Comparison of ENCODE assay signal across 8 mouse cellular contexts in genomic region chr8:71272286-71273150, GRCm38 (mm10). TPM values are rescaled to one million over a fixed set of nuclear protein-coding genes. Genes with fewer than 3 reads are reported as not detected.
DNase-seq lines count a peak whose midpoint lies in the region; ATAC-seq and TF ChIP-seq lines count a peak whose summit lies in the region.

Gene Myo9b, plus strand, starts transcription at chr8:71272714.
Gene Haus8, minus strand, starts transcription at chr8:71272934.

- TF ChIP-seq CTCF in G1E (IDR thresholded peaks at IDR 0.05; ENCODE audit: low read depth, low read length): no peak
- TF ChIP-seq CTCF in layer of hippocampus, adult 2 months (conservative IDR thresholded peaks at IDR 0.05): peak; percentile 77
- peak; percentile 71 for TF ChIP-seq CTCF in lung, embryonic 14.5 days (IDR thresholded peaks at IDR 0.05; ENCODE audit: low read depth)
- no peak for TF ChIP-seq CTCF in olfactory bulb, adult 2 months (IDR thresholded peaks at IDR 0.05; ENCODE audit: insufficient read depth, low read depth, low read length)
- no peak; the same call in 1 of the 2 replicates for TF ChIP-seq CTCF in thymus, adult 2 months (IDR thresholded peaks at IDR 0.05; ENCODE audit: borderline replicate concordance, control insufficient read depth, extremely low read depth, insufficient read depth, low read length, poor library complexity)

- ATAC-seq in G1E (ENCODE audit: extremely low read depth, insufficient number of reproducible peaks, low FRiP score, poor library complexity, severe bottlenecking): peak; percentile 94
- ATAC-seq in forebrain, embryonic 16.5 days: peak; percentile 98
- ATAC-seq in lung, embryonic 14.5 days (ENCODE audit: insufficient read depth): peak; percentile 97

- intact Hi-C loops in heart, postnatal 36 days (cut with DNase I): loop anchor here (2.0 kb wide), 2 partner anchors 40 to 52 kb away; no protein-coding TSS in a partner anchor

- peak within 1 kb of the TSS; percentile 76 for H3K9ac ChIP-seq in forebrain, embryonic 16.5 days (replicated peaks; ENCODE audit: low read depth, low read length)
- peak within 1 kb of the TSS; percentile 79 for H3K9ac ChIP-seq in lung, embryonic 14.5 days

- no peak for TF ChIP-seq POLR2A in olfactory bulb, adult 2 months (IDR thresholded peaks at IDR 0.05; ENCODE audit: insufficient read depth, low read depth, low read length)
- TF ChIP-seq POLR2A in thymus, adult 2 months (IDR thresholded peaks at IDR 0.05; ENCODE audit: control insufficient read depth, extremely low read depth, insufficient read depth, low read length, poor library complexity): peak; percentile 51

- H3K4me3 ChIP-seq in G1E (ENCODE audit: low read depth, low read length): peak within 1 kb of the TSS; percentile 93
- peak within 1 kb of the TSS; percentile 76 for H3K4me3 ChIP-seq in forebrain, embryonic 16.5 days (replicated peaks; ENCODE audit: low read length)
- peak within 1 kb of the TSS; percentile 94 for H3K4me3 ChIP-seq in layer of hippocampus, adult 2 months
- H3K4me3 ChIP-seq in lung, embryonic 14.5 days (ENCODE audit: low read depth, low read length): peak within 1 kb of the TSS; percentile 85
- H3K4me3 ChIP-seq in olfactory bulb, adult 2 months (ENCODE audit: insufficient read depth, low read depth, low read length): peak within 1 kb of the TSS; percentile 76
- H3K4me3 ChIP-seq in thymus, adult 2 months (ENCODE audit: control insufficient read depth, insufficient read depth, low read length): peak within 1 kb of the TSS; percentile 78

- H3K4me1 ChIP-seq in G1E (ENCODE audit: insufficient read depth, low read depth, low read length): peaks cover 52% of the 10 kb centered on the region
- H3K4me1 ChIP-seq in forebrain, embryonic 16.5 days (replicated peaks; ENCODE audit: control insufficient read depth, insufficient read depth, low read length): peaks cover 22% of the 10 kb centered on the region
- peaks cover 7% of the 10 kb centered on the region for H3K4me1 ChIP-seq in lung, embryonic 14.5 days (ENCODE audit: insufficient read depth)
- H3K4me1 ChIP-seq in olfactory bulb, adult 2 months (ENCODE audit: control insufficient read depth, insufficient read depth, low read length): peaks cover 20% of the 10 kb centered on the region
- H3K4me1 ChIP-seq in thymus, adult 2 months (replicated peaks; ENCODE audit: control insufficient read depth, insufficient read depth, low read length): peaks cover 25% of the 10 kb centered on the region

- peaks cover 61% of the 10 kb centered on the region for H3K36me3 ChIP-seq in G1E (replicated peaks)
- peaks cover 2% of the 10 kb centered on the region for H3K36me3 ChIP-seq in forebrain, embryonic 16.5 days (ENCODE audit: control insufficient read depth, insufficient read depth)
- peaks cover 10% of the 10 kb centered on the region; the same call in 1 of the 2 replicates for H3K36me3 ChIP-seq in lung, embryonic 14.5 days (ENCODE audit: insufficient read depth)
- no peaks in the 10 kb centered on the region for H3K36me3 ChIP-seq in thymus, adult 2 months (ENCODE audit: control insufficient read depth, insufficient read depth, low read length)

- H3K4me2 ChIP-seq in forebrain, embryonic 16.5 days (ENCODE audit: low read length): peak within 1 kb of the TSS; percentile 74
- peak within 1 kb of the TSS; percentile 80 for H3K4me2 ChIP-seq in lung, embryonic 14.5 days

- no peaks in the 10 kb centered on the region for H3K27me3 ChIP-seq in G1E (ENCODE audit: insufficient read depth, low read length)
- no peaks in the 10 kb centered on the region for H3K27me3 ChIP-seq in forebrain, embryonic 16.5 days (replicated peaks; ENCODE audit: control insufficient read depth, insufficient read depth, low read length)
- H3K27me3 ChIP-seq in lung, embryonic 14.5 days (ENCODE audit: insufficient read depth, low read length): no peaks in the 10 kb centered on the region
- H3K27me3 ChIP-seq in thymus, adult 2 months (ENCODE audit: control insufficient read depth, insufficient read depth, low read length): no peaks in the 10 kb centered on the region

- H3K27ac ChIP-seq in forebrain, embryonic 16.5 days (ENCODE audit: low read length): peak within 1 kb of the TSS; percentile 83
- H3K27ac ChIP-seq in layer of hippocampus, adult 2 months: peak within 1 kb of the TSS; percentile 82
- peak within 1 kb of the TSS; percentile 90 for H3K27ac ChIP-seq in lung, embryonic 14.5 days (ENCODE audit: low read depth)
- H3K27ac ChIP-seq in olfactory bulb, adult 2 months (ENCODE audit: insufficient read depth, low read depth, low read length): 0 out of 2 replicates have a peak within 1 kb of the TSS, but pooled peaks have one; percentile 4
- peak within 1 kb of the TSS; percentile 72 for H3K27ac ChIP-seq in thymus, adult 2 months (ENCODE audit: control insufficient read depth, insufficient read depth, low read length)

- WGBS in forebrain, embryonic 16.5 days: under 1% methylated on average over 84 of the region's 84 CpGs
- WGBS in lung, embryonic 14.5 days: under 1% methylated on average over 84 of the region's 84 CpGs
- under 1% methylated on average over 84 of the region's 84 CpGs for WGBS in olfactory bulb, adult 2 months
- under 1% methylated on average over 84 of the region's 84 CpGs for WGBS in thymus, adult 2 months

- no peaks in the 10 kb centered on the region for H3K9me3 ChIP-seq in G1E (replicated peaks)
- H3K9me3 ChIP-seq in forebrain, embryonic 16.5 days (ENCODE audit: control insufficient read depth, low read length): no peaks in the 10 kb centered on the region
- no peaks in the 10 kb centered on the region for H3K9me3 ChIP-seq in lung, embryonic 14.5 days (ENCODE audit: low read depth, low read length)

- DNase-seq in G1E (ENCODE audit: low spot score): peak; percentile 92
- peak; percentile 91 to 94 for DNase-seq in cerebellum, adult 18-20 months
- DNase-seq in heart, postnatal 36 days: peak; percentile 98
- DNase-seq in layer of hippocampus, adult 2 months (ENCODE audit: low spot score in 2 of 2): peak; percentile 94 to 95
- peak; percentile 99 for DNase-seq in lung, embryonic 14.5 days
- peak; percentile 98 for DNase-seq in thymus, adult 2 months

RNA-seq across cellular contexts. Expression of gene Myo9b, which starts in this region (rescaled TPM):
- total RNA-seq in G1E (2014; fragmentation: Nextera tagmentation): 40.0 and 44.7 TPM in 2 replicates
- total RNA-seq in G1E (2017): 43.9 and 46.2 TPM in 2 replicates
- polyA plus RNA-seq in G1E (2012): 58.6 TPM in 2 replicates
- 19.8 and 23.9 TPM in 2 replicates for polyA plus RNA-seq in forebrain, embryonic 16.5 days (2015; fragmentation: Nextera tagmentation; extraction: Ambion mirVana)
- 10 to 100 TPM; 24.1 to 28.2 TPM for total RNA-seq in heart, postnatal 36 days (2021)
- 10 to 100 TPM; 33.7 to 33.8 TPM for total RNA-seq in layer of hippocampus, adult 2 months (2021)
- polyA plus RNA-seq in lung, embryonic 14.5 days (2014; fragmentation: Nextera tagmentation; extraction: Ambion mirVana): 24.2 and 25.3 TPM in 2 replicates
- 390 TPM in 1 of 2 replicates, not detected in the other for polyA plus RNA-seq in olfactory bulb, adult 2 months (2012; ENCODE audit: insufficient read depth, insufficient read length, low replicate concordance, missing spikeins)
- 82.5 and 90.7 TPM in 2 replicates for polyA plus RNA-seq in thymus, adult 2 months (2012; rRNA removed)

RNA-seq across cellular contexts. Expression of gene Haus8, which starts in this region (rescaled TPM):
- 17.8 and 18.3 TPM in 2 replicates for total RNA-seq in G1E (2014; fragmentation: Nextera tagmentation)
- total RNA-seq in G1E (2017): 50.2 and 51.1 TPM in 2 replicates
- 18.1 and 25.5 TPM in 2 replicates for polyA plus RNA-seq in G1E (2012)
- polyA plus RNA-seq in forebrain, embryonic 16.5 days (2015; fragmentation: Nextera tagmentation; extraction: Ambion mirVana): 53.2 and 56.0 TPM in 2 replicates
- 10 to 100 TPM; 27.4 to 29.9 TPM for total RNA-seq in heart, postnatal 36 days (2021)
- 1 to 10 TPM; 7.0 to 9.4 TPM for total RNA-seq in layer of hippocampus, adult 2 months (2021)
- 55.3 and 60.1 TPM in 2 replicates for polyA plus RNA-seq in lung, embryonic 14.5 days (2014; fragmentation: Nextera tagmentation; extraction: Ambion mirVana)
- not detected in 2 replicates for polyA plus RNA-seq in olfactory bulb, adult 2 months (2012; ENCODE audit: insufficient read depth, insufficient read length, low replicate concordance, missing spikeins)
- 17.7 and 18.5 TPM in 2 replicates for polyA plus RNA-seq in thymus, adult 2 months (2012; rRNA removed)

Comparison
In these comparisons a context has a peak if more than half of its experiments do, and no peak if none do; other contexts are left out.
1. Peak in every context shown above with its lines: DNase-seq, ATAC-seq, H3K4me3 ChIP-seq and H3K27ac ChIP-seq.
2. RNA of gene Haus8 (polyA plus RNA-seq): 55.3 to 60.1 TPM in lung, embryonic 14.5 days, 53.2 to 56.0 TPM in forebrain, embryonic 16.5 days, 18.1 to 25.5 TPM in G1E and 17.7 to 18.5 TPM in thymus, adult 2 months; not detected in olfactory bulb, adult 2 months; every median in the first group is over 10 times any median in the second.
3. CTCF ChIP-seq: peak in layer of hippocampus, adult 2 months (single experiment) and lung, embryonic 14.5 days (single experiment); none in G1E (single experiment), olfactory bulb, adult 2 months (single experiment) and thymus, adult 2 months (single experiment).
4. H3K27ac ChIP-seq: peak in every context shown above with its lines; median percentile 90 in lung, embryonic 14.5 days; 83 in forebrain, embryonic 16.5 days; 82 in layer of hippocampus, adult 2 months; 72 in thymus, adult 2 months; 4 in olfactory bulb, adult 2 months.